Mouse (Mus musculus): ENCODE results near the gene Fyb.

Gene Fyb

DNA sequence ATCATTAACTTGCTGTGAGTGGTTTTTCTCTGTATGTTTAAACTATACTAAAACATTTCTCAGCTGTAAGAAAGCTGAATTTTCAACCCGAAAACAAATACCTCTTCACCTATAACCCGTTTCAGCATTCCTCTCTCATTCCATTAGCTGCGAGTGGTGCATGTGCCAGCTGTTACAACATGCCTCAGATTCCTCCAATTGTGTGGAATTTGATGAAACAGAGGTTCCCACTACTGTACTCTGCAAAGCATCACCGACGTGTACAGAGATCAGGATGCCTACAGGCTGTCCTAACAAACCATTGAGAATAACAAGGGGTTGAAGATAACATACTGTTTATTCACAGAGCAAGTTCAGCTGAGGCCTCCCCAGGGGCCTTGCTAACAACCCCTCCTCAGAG lies 143.4 kb downstream of the Fyb start:
- DNase-seq: no peak

DNA sequence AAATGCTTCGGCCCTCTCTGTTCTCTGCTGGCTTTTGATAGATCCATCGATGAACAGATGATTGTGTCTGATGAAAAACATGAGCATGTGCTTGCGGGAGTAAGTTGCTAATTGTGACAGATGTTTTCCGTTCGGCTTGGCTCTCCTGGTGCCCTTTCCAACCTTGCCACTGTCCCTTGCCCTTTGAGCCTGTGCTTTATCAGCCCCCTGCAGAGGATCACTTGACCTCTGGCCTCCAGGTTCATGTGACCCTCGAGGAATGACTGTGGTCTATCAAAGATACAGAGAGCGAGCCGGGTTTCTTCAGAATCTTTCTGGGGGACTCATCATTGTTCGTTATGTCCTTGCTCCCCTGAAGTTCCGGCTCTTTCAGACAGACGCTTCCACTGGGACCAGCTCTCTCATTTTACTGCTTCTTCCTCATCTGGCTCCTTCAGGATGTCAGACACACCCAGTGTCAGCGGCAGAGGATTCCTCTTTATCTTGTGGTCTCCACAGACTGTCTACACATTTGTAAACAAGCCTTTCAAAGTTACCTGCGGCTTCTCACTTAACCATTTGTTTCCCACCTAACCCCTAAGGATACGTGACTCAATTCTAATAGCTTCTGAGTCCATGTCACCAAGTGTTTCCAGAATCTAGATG lies 146.3 kb downstream of the Fyb start:
- no peak for DNase-seq

DNA sequence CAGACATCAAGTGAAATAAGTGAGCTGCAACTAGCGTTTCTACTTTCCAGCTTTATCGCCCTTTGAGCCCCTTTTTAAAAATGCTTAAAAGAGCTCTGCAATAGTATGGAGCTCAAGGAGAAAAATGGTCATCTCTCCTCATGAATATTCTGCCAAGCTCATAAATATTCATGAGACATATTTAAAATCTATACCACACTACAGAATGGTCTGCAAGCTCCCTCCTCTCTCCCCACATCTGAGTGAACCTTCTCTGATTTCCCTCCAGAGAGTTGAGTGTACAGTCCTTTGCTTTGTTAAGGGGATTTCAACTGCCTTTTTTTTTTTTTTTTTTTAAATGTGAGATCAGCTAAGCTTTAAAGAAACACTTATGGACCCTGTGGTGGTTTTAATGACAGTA lies 155.8 kb downstream of the Fyb start:
- DNase-seq: no peak

DNA sequence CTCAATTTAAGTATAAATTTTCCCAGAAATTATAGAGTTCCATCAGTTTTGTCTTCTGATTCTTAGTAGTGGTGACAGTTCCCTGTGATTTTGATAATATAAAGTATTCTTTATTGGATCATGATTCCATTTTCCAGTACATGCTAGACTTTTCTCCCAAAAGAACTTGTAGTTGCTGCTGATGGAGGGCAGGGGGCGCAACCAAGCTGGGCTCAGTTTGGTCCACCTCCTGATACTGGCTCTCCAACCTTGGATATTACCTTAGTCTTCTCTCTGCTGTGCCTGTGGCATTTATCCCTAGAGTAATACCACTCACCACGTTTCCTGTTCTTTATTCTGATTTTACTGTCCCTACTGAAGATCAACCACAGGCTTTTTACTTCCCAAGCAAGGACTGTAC lies 179.5 kb downstream of the Fyb start:
- peak in 1 of 2 experiments; percentile 44 for DNase-seq

DNA sequence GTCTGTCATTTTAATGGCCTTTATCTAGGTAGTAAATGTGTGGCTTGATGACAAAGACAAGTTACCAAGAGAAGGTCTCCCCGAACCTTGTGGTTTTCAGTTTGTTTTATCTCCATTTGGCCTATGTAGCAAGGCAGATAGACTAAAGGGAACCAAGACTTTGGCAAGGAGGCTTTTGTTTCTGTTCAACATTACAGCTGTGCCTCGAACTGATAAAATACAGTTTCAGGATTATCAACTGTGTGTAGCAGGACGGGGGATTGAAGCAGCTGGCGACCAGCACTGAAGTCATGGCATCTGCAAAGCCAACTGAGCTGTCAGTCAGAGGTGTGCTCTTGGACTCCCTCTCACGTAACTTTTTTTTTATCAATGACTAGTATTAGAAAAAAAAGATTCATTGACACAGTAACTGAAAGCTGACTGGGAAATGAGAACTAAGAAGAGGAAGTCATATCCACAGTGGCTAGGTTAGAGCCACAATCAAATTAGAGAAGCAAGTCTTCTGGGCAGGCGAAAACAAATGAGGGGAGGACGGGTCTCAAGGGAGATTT lies 182.8 kb downstream of the Fyb start:
- no peak for DNase-seq

DNA sequence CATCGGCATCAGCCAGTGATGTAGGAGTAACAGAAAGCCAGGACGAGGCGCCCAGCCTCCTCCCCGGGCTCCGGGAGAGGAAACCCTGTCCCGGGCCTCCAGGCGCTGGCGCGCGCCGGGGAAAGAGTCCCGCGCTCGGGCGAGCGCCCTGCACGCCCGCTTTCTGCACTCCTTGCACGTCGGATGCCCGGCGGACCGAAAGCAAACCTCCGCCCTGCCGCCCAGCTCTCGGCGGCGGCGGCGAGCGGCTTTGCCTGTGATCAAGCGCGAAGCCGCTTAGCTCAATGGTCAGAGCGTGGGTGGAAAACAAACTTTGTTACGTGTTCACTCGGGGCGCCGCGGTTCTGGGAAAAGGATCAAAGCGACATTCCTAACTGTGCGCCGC lies 184.9 kb downstream of the Fyb start:
- DNase-seq: peak; percentile 73 to 76

DNA sequence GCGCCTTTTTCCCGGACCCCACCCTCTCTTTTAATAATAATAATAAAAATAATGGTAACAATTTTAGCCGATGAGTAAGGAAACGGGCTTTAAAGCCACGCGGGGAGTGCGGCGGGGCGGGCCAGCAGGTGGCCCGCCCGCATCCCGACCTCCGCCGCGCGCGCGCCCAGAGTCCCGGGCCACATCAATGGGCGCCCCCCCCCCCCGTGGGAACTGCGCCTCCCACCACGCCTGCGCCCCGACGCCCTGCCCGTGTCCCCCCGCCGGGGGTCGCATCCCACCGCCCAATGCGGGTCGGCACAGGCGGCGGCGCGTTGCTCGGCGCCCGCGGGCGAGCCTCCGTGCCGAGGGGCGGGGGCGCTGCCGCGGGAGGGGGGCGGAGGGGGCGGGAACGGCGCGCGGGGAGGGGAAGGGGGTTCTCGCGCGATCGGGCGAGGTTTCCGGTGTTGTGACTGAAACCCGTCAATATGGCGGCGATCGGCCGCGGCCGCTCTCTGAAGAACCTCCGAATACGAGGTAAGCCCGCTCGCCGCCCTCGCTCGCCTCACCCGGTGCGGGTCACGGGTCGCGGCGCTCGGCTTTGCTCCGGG lies 185.4 kb downstream of the Fyb start, which contains the start of gene Rictor:
Gene Rictor (plus strand): TSS at position 444 of the 590 bp plus-strand sequence.
- DNase-seq: peak; percentile 84 to 92

DNA sequence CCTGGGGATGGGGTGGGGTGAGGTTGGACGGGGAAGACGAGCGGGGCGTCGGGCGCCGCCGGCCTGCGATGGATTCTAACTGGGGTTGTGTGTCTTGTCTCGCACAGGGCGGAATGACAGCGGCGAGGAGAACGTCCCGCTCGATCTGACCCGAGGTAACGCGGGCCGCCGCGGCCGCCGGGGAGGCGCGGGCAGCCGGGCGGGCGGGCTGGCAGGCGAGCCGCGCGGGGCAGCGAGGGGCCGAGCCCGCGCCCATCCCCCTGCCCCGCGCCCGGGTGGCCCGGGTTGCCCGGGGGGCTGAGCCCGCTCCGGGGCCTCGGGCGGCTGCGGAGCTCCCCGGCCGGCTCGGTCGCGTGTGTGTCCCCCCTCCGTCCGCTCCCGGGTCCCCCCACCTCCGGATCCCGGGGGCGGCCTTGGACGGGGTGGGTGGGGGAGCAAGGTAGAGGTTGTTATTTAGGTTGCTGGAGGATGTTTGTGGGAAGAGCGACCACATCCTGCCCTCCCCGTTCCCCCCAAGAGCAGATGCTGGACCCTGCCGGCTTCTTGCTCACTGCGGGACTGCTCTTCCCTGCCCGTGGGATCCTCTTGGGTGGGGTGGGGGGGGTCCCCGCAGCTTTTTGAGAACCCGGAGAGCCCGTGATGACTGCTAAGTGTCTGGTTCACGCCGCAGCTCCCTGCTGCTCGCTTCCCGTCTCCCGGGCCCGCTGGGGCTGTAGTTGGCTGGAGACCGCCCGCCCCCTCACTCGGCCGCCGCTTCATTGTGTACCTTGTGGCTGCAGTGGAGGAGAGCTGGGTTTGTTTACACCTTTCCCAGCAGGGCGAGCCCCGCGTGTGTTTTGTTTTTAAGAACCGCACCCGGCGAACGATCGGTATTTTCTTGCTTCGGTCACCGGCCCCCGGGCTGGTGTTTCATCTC lies 186.1 kb downstream of the Fyb start:
- DNase-seq: peak; percentile 64 to 66

DNA sequence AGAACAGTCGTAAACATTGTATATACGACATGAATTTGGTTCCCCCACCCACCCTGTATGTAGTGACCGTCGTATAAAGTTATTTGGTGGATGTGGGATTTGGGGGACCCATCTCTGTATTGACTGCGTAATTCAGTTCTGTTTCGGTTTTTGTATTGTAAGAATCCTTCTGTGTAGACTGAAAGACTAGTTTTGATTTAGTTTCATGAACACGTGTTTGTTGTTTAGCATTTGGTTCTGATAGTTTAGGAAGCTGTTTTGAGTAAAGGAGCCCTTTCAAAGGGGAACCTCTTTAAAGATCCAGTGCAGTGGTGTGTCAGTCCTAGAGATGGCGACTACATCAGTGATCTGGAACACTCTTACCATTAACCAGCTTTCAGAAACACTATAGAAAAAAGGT lies 187.0 kb downstream of the Fyb start:
- no peak for DNase-seq

DNA sequence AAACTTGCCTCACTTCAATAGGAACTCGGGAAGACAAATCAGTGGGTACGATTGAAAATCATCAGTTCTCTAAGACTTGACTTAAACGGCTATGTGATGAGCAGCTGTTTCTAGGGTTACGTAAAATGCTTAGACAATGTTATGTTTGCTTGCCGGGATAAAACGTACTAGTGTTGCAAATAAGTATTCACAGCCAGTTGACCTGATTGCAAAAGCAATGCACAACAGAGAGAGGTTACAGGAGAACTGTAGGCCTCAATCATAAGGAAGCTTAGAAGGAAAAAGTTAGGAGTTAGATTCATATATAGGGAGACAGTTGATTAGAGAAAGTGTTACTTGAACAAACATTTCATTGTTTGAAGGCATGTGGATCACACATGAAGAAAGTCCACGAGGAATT lies 187.7 kb downstream of the Fyb start:
- no peak for DNase-seq

DNA sequence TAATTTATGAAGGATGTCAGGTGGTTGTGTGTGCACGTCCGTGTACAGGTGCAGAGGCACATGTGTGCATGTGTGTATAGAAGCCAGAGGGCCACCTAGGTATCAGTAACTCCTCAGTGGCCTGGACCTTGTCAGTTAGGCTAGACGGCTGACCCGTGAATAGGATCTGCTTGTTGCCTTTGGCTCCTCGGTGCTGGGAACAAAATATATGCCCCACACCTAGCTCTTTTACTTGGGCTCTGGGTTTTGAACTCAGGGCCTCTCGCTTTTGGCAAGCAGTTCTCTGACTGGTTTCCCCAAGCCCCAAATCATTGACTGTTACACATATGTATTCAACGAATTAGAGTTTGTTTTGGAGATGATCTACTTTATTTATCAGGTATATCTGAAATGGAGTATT lies 188.6 kb downstream of the Fyb start:
- no peak for DNase-seq
